Mouse (Mus musculus): ENCODE data around the gene Abcc10. TPM values are rescaled to one million over a fixed set of nuclear protein-coding genes. Genes with fewer than 3 reads are reported as not detected.

Gene Abcc10
- polyA plus RNA-seq (2016; fragmentation: Nextera tagmentation; extraction: Ambion mirVana), result 5.4 and 7.3 TPM in 2 replicates

- H3K9me3 ChIP-seq, result no peaks in the 10 kb centered on the region
- under 1% methylated on average over 40 of the region's 40 CpGs for whole genome bisulfite sequencing
- peak; percentile 98 for DNase-seq (ENCODE audit: low spot score)
- no peaks in the 10 kb centered on the region for H3K4me1 ChIP-seq
- peak within 1 kb of the TSS; percentile 94 for H3K27ac ChIP-seq
- peak within 1 kb of the TSS; percentile 79 for H3K4me3 ChIP-seq
- H3K27me3 ChIP-seq (ENCODE audit: insufficient read depth, poor library complexity, severe bottlenecking), result no peaks in the 10 kb centered on the region
- H3K36me3 ChIP-seq, result peaks cover 14% of the 10 kb centered on the region
Measured at GRCm38 (mm10) chr17:46327906-46328534, at the start of gene Abcc10. Gene Abcc10, minus strand, starts transcription at chr17:46328352.

- Histone ChIP-seq H3K36me3 (no peaks in the 10 kb centered on the region), H3K27ac (no peak overlapping the region), H3K9me3 (no peaks in the 10 kb centered on the region), H3K27me3 (ENCODE audit: insufficient read depth, poor library complexity, severe bottlenecking) (no peaks in the 10 kb centered on the region), H3K4me1 (no peaks in the 10 kb centered on the region), H3K4me3 (no peak overlapping the region)
- WGBS, result 69% methylated on average over 3 of the region's 3 CpGs
- no peak for DNase-seq (ENCODE audit: low spot score)
Measured at GRCm38 (mm10) chr17:46371783-46372182, 43.6 kb upstream of the Abcc10 start.

GRCm38 (mm10) chr17:46351026-46351700, 23.0 kb upstream of the Abcc10 start:
- Histone ChIP-seq H3K36me3 (no peaks in the 10 kb centered on the region), H3K4me1 (no peaks in the 10 kb centered on the region), H3K27me3 (ENCODE audit: insufficient read depth, poor library complexity, severe bottlenecking) (no peaks in the 10 kb centered on the region), H3K9me3 (peaks cover 9% of the 10 kb centered on the region; the same call in 1 of the 2 replicates), H3K27ac (no peak overlapping the region), H3K4me3 (no peak overlapping the region)
- DNase-seq (ENCODE audit: low spot score), result no peak
- 79% methylated on average over 8 of the region's 8 CpGs for WGBS

GRCm38 (mm10) chr17:46341208-46341607, 13.1 kb upstream of the Abcc10 start:
- Histone ChIP-seq H3K4me3 (no peak overlapping the region), H3K4me1 (no peaks in the 10 kb centered on the region), H3K27me3 (ENCODE audit: insufficient read depth, poor library complexity, severe bottlenecking) (no peaks in the 10 kb centered on the region), H3K9me3 (peaks cover 15% of the 10 kb centered on the region), H3K36me3 (no peaks in the 10 kb centered on the region), H3K27ac (no peak overlapping the region)
- WGBS, result 60% methylated on average over 7 of the region's 7 CpGs
- DNase-seq (ENCODE audit: low spot score), result peak; percentile 61

- no peak overlapping the region for H3K27ac ChIP-seq
- H3K4me1 ChIP-seq, result no peaks in the 10 kb centered on the region
- no peaks in the 10 kb centered on the region for H3K27me3 ChIP-seq (ENCODE audit: insufficient read depth, poor library complexity, severe bottlenecking)
- H3K4me3 ChIP-seq, result no peak overlapping the region
- H3K36me3 ChIP-seq, result no peaks in the 10 kb centered on the region
- no peaks in the 10 kb centered on the region for H3K9me3 ChIP-seq
- 21% methylated on average over 5 of the region's 5 CpGs for WGBS
- DNase-seq (ENCODE audit: low spot score), result no peak
Measured at GRCm38 (mm10) chr17:46336475-46336874, 8.3 kb upstream of the Abcc10 start.

GRCm38 (mm10) chr17:46328723-46329122, 571 bp upstream of the Abcc10 start:
- WGBS, result 71% methylated on average over 6 of the region's 6 CpGs
- no peaks in the 10 kb centered on the region for H3K4me1 ChIP-seq
- DNase-seq (ENCODE audit: low spot score), result no peak

GRCm38 (mm10) chr17:46327413-46327905, 693 bp downstream of the Abcc10 start:
- H3K27me3 ChIP-seq (ENCODE audit: insufficient read depth, poor library complexity, severe bottlenecking), result no peaks in the 10 kb centered on the region
- H3K4me1 ChIP-seq, result no peaks in the 10 kb centered on the region
- peaks cover 18% of the 10 kb centered on the region for H3K36me3 ChIP-seq
- no peak for DNase-seq (ENCODE audit: low spot score)
- peak overlapping the region; percentile 94 for H3K27ac ChIP-seq
- H3K4me3 ChIP-seq, result peak overlapping the region; percentile 79
- H3K9me3 ChIP-seq, result no peaks in the 10 kb centered on the region
- 4% methylated on average over 27 of the region's 27 CpGs for WGBS

More at GRCm38 (mm10) chr17:46328723-46329122, 571 bp upstream of the Abcc10 start:
- H3K27ac ChIP-seq, result peak overlapping the region; percentile 62; the same call in 1 of the 2 replicates
- peak overlapping the region; percentile 79 for H3K4me3 ChIP-seq
- H3K36me3 ChIP-seq, result peaks cover 7% of the 10 kb centered on the region
- no peaks in the 10 kb centered on the region for H3K27me3 ChIP-seq (ENCODE audit: insufficient read depth, poor library complexity, severe bottlenecking)
- H3K9me3 ChIP-seq, result no peaks in the 10 kb centered on the region

GRCm38 (mm10) chr17:46322046-46322823, 5.9 kb downstream of the Abcc10 start:
- Histone ChIP-seq H3K9me3 (no peaks in the 10 kb centered on the region), H3K4me1 (no peaks in the 10 kb centered on the region), H3K4me3 (no peak overlapping the region), H3K36me3 (peaks cover 36% of the 10 kb centered on the region), H3K27me3 (ENCODE audit: insufficient read depth, poor library complexity, severe bottlenecking) (no peaks in the 10 kb centered on the region), H3K27ac (no peak overlapping the region)
- 82% methylated on average over 14 of the region's 14 CpGs for WGBS
- no peak for DNase-seq (ENCODE audit: low spot score)

GRCm38 (mm10) chr17:46320492-46320891, 7.7 kb downstream of the Abcc10 start:
- DNase-seq (ENCODE audit: low spot score), result no peak
- Histone ChIP-seq H3K9me3 (no peaks in the 10 kb centered on the region), H3K27me3 (ENCODE audit: insufficient read depth, poor library complexity, severe bottlenecking) (no peaks in the 10 kb centered on the region), H3K36me3 (peaks cover 36% of the 10 kb centered on the region), H3K4me3 (no peak overlapping the region), H3K27ac (no peak overlapping the region), H3K4me1 (no peaks in the 10 kb centered on the region)
- WGBS, result 78% methylated on average over 6 of the region's 6 CpGs

GRCm38 (mm10) chr17:46315813-46316212, 12.3 kb downstream of the Abcc10 start:
- WGBS, result 82% methylated on average over 10 of the region's 10 CpGs
- no peak for DNase-seq (ENCODE audit: low spot score)
- H3K4me3 ChIP-seq, result no peak overlapping the region

GRCm38 (mm10) chr17:46313135-46313715, 14.9 kb downstream of the Abcc10 start:
- Histone ChIP-seq H3K9me3 (no peaks in the 10 kb centered on the region), H3K36me3 (0 out of 2 replicates have a peak, but pooled peaks cover 2% of the 10 kb centered on the region), H3K27me3 (ENCODE audit: insufficient read depth, poor library complexity, severe bottlenecking) (no peaks in the 10 kb centered on the region; the same call in 1 of the 2 replicates), H3K4me3 (no peak overlapping the region), H3K27ac (no peak overlapping the region), H3K4me1 (peaks cover 11% of the 10 kb centered on the region)
- no peak for DNase-seq (ENCODE audit: low spot score)
- WGBS, result 80% methylated on average over 9 of the region's 9 CpGs

More at GRCm38 (mm10) chr17:46315813-46316212, 12.3 kb downstream of the Abcc10 start:
- Histone ChIP-seq H3K4me1 (no peaks in the 10 kb centered on the region), H3K27me3 (ENCODE audit: insufficient read depth, poor library complexity, severe bottlenecking) (no peaks in the 10 kb centered on the region; the same call in 1 of the 2 replicates), H3K27ac (no peak overlapping the region), H3K36me3 (peaks cover 6% of the 10 kb centered on the region), H3K9me3 (no peaks in the 10 kb centered on the region)

GRCm38 (mm10) chr17:46310515-46310914, 17.6 kb downstream of the Abcc10 start:
- Histone ChIP-seq H3K27me3 (ENCODE audit: insufficient read depth, poor library complexity, severe bottlenecking) (peaks cover 6% of the 10 kb centered on the region; the same call in 1 of the 2 replicates), H3K9me3 (no peaks in the 10 kb centered on the region), H3K27ac (no peak overlapping the region), H3K36me3 (peaks cover 5% of the 10 kb centered on the region; the same call in 1 of the 2 replicates), H3K4me1 (peaks cover 17% of the 10 kb centered on the region), H3K4me3 (no peak overlapping the region)
- 84% methylated on average over 10 of the region's 10 CpGs for WGBS
- DNase-seq (ENCODE audit: low spot score), result no peak

Data from heart, embryonic 10.5 days (tissue).